Mouse (Mus musculus): ENCODE measurements around the gene Olfr414. TPM values are rescaled to one million over a fixed set of nuclear protein-coding genes. Genes with fewer than 3 reads are reported as not detected.

Gene Olfr414
- polyA plus RNA-seq, 1 experiment from 2014 or later, result not detected

Other genes starting within 250 kb of the Olfr414 start
- gene Olfr419, start 172.0 kb upstream of the Olfr414 start, polyA plus RNA-seq (2015; fragmentation: Nextera tagmentation; extraction: Ambion mirVana), result not detected in 2 replicates
- gene Mptx1, start 93.5 kb upstream of the Olfr414 start, polyA plus RNA-seq (2015; fragmentation: Nextera tagmentation; extraction: Ambion mirVana), result not detected in 2 replicates
- gene Olfr417, start 58.9 kb upstream of the Olfr414 start, polyA plus RNA-seq (2015; fragmentation: Nextera tagmentation; extraction: Ambion mirVana), result not detected in 2 replicates
- gene Olfr248, start 33.0 kb upstream of the Olfr414 start, polyA plus RNA-seq (2015; fragmentation: Nextera tagmentation; extraction: Ambion mirVana), result not detected in 2 replicates
- not detected in 2 replicates for gene Olfr220, start 18.0 kb downstream of the Olfr414 start, polyA plus RNA-seq (2015; fragmentation: Nextera tagmentation; extraction: Ambion mirVana)
- gene Fmn2, start 77.8 kb downstream of the Olfr414 start, polyA plus RNA-seq (2015; fragmentation: Nextera tagmentation; extraction: Ambion mirVana), result 1.2 and 1.5 TPM in 2 replicates